Mouse (Mus musculus) C2C12 (cell line): Measurements from ENCODE around the gene 5031439G07Rik. TPM values are rescaled to one million over a fixed set of nuclear protein-coding genes. Genes with fewer than 3 reads are reported as not detected.

Experiments
- H3K27me3 ChIP-seq: one replicate; pipeline ENCODE4 v1.6.1; 2011; ENCODE audit not compliant: control insufficient read depth, insufficient read depth, insufficient read length
- H3K36me3 ChIP-seq: one replicate; pipeline ENCODE4 v1.6.1; 2011; ENCODE audit not compliant: control insufficient read depth, insufficient read depth
- H3K4me3 ChIP-seq: one replicate; pipeline ENCODE4 v1.5.1; 2011; ENCODE audit warnings: mild to moderate bottlenecking, control low read depth; ENCODE audit not compliant: poor library complexity, insufficient read depth, severe bottlenecking
- H3K79me2 ChIP-seq: one replicate; pipeline ENCODE4 v1.6.1; 2011; ENCODE audit not compliant: control insufficient read depth, insufficient read depth
- H3K79me3 ChIP-seq: one replicate; pipeline ENCODE4 v1.6.1; 2011; ENCODE audit warnings: low read depth, control low read depth
- H3ac ChIP-seq: one replicate; pipeline ENCODE3; 2011; ENCODE audit warnings: low read depth; ENCODE audit not compliant: control insufficient read depth, insufficient read length
- CEBPB ChIP-seq: IDR thresholded peaks from one replicate; pipeline ENCODE4 v1.6.1; 2011; ENCODE audit warnings: low read depth, mild to moderate bottlenecking, control low read depth, moderate library complexity
- CTCF ChIP-seq: IDR thresholded peaks from one replicate; pipeline ENCODE4 v1.5.1; 2011; ENCODE audit not compliant: control insufficient read depth, insufficient read depth, insufficient read length
- FOSL1 ChIP-seq: IDR thresholded peaks from one replicate; pipeline ENCODE4 v1.8.0; 2011; ENCODE audit warnings: mild to moderate bottlenecking, low read length; ENCODE audit not compliant: poor library complexity, insufficient read depth, severe bottlenecking
- MAX ChIP-seq: IDR thresholded peaks from one replicate; pipeline ENCODE4 v1.6.1; 2011; ENCODE audit warnings: mild to moderate bottlenecking, control low read depth
- MYOD1 ChIP-seq: IDR thresholded peaks from one replicate; pipeline ENCODE4 v1.6.1; 2011; ENCODE audit warnings: low read depth; ENCODE audit not compliant: control insufficient read depth, insufficient read length
- MYOG ChIP-seq: IDR thresholded peaks from one replicate; pipeline ENCODE4 v1.6.1; 2011; ENCODE audit not compliant: control insufficient read depth, insufficient read length; ENCODE audit errors: extremely low read depth
- USF1 ChIP-seq: IDR thresholded peaks from one replicate; pipeline ENCODE4 v1.6.1; 2011; ENCODE audit warnings: low read depth, mild to moderate bottlenecking, control low read depth, moderate library complexity
- polyA plus RNA-seq: library from polyadenylated mRNA; unstranded; fragments of >200 nt; fragmentation: generic; extraction: Trizol; gene quantifications from one replicate; pipeline ENCODE4 v1.2.1, GENCODE M21; 2012; ENCODE audit warnings: missing spikeins

Gene 5031439G07Rik
- polyA plus RNA-seq, 1 experiment, result 30.4 TPM

- Histone ChIP-seq H3ac (no peak overlapping the region), H3K27me3 (no peaks in the 10 kb centered on the region), H3K4me3 (no peak overlapping the region), H3K79me2 (peaks cover 3% of the 10 kb centered on the region), H3K79me3 (no peaks in the 10 kb centered on the region), H3K36me3 (no peaks in the 10 kb centered on the region)
- TF ChIP-seq FOSL1, result no peak
- TF ChIP-seq MYOG, result no peak
- TF ChIP-seq USF1, result no peak
- no peak for TF ChIP-seq MAX
Measured at GRCm38 (mm10) chr15:84962518-84962917, 25.8 kb downstream of the 5031439G07Rik start.

DNA sequence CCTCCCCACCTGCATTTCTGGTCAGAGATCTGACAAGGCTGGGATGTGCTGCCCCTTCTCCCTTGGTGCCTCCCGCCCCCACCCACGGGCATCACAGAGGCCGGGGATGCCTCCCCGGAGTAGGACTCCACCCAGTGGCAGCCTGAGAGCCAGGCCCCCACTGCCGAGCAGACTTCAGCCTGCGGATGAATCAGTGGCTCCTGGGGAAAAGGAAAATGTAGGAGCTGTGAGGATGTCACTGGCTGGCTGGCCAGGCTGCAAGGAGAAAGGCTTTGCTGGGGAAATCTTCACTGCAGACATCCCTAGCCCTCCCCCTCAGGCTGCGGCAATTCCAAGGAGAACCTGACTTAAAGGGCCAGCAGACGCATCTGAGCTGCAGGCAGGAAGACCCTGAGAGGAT lies 27.7 kb downstream of the 5031439G07Rik start:
- no peak overlapping the region for H3K4me3 ChIP-seq
- H3ac ChIP-seq, result no peak overlapping the region
- H3K79me3 ChIP-seq, result no peaks in the 10 kb centered on the region
- H3K79me2 ChIP-seq, result no peaks in the 10 kb centered on the region
- TF ChIP-seq MYOD1, result no peak
- no peak for TF ChIP-seq USF1
- no peak for TF ChIP-seq MYOG
- no peak for TF ChIP-seq CEBPB
- TF ChIP-seq CTCF, result no peak
- TF ChIP-seq MAX, result no peak
- no peak for TF ChIP-seq FOSL1
- H3K27me3 ChIP-seq, result no peaks in the 10 kb centered on the region
- no peaks in the 10 kb centered on the region for H3K36me3 ChIP-seq

GRCm38 (mm10) chr15:84959891-84960290 lies 28.5 kb downstream of the 5031439G07Rik start:
- Histone ChIP-seq H3K27me3 (no peaks in the 10 kb centered on the region), H3K36me3 (peaks cover 5% of the 10 kb centered on the region)

GRCm38 (mm10) chr15:84958331-84958730 lies 30.0 kb downstream of the 5031439G07Rik start:
- Histone ChIP-seq H3K79me2 (no peaks in the 10 kb centered on the region), H3K27me3 (no peaks in the 10 kb centered on the region)

More at GRCm38 (mm10) chr15:84959891-84960290, 28.5 kb downstream of the 5031439G07Rik start:
- Histone ChIP-seq H3K79me3 (no peaks in the 10 kb centered on the region), H3K79me2 (no peaks in the 10 kb centered on the region), H3K4me3 (no peak overlapping the region), H3ac (no peak overlapping the region)
- TF ChIP-seq USF1 (no peak), MYOG (no peak), MAX (no peak), FOSL1 (no peak), CTCF (no peak), MYOD1 (no peak), CEBPB (no peak)

DNA sequence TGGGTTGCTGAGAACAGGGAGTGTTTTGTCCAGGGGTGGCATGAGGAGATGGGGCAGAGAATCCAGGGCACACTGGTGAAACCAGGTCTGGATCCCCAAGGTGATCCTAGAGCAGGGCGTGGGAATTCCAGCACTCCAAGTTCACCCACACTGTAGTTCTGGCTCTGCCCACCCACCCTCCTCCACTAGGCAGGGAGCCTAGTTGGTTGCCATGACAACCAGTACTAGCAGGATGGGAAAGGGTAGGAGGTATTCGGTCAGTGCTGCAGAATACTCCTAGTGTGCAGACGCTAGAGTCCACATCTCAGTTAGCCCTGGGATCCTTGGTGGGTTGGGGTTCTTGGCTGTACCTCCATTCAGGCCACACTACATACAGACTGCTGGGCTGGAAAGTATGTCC lies 30.5 kb downstream of the 5031439G07Rik start:
- H3ac ChIP-seq, result no peak overlapping the region
- no peaks in the 10 kb centered on the region for H3K79me2 ChIP-seq
- H3K36me3 ChIP-seq, result peaks cover 9% of the 10 kb centered on the region
- H3K4me3 ChIP-seq, result no peak overlapping the region
- no peaks in the 10 kb centered on the region for H3K27me3 ChIP-seq
- no peaks in the 10 kb centered on the region for H3K79me3 ChIP-seq
- TF ChIP-seq FOSL1 (no peak), MAX (no peak), MYOD1 (no peak), CTCF (no peak), USF1 (no peak), CEBPB (no peak), MYOG (no peak)

More at GRCm38 (mm10) chr15:84958331-84958730, 30.0 kb downstream of the 5031439G07Rik start:
- no peak for TF ChIP-seq MAX
- no peak for TF ChIP-seq USF1
- no peak for TF ChIP-seq MYOD1
- no peak for TF ChIP-seq MYOG
- no peak for TF ChIP-seq CTCF
- TF ChIP-seq CEBPB, result no peak
- TF ChIP-seq FOSL1, result no peak
- Histone ChIP-seq H3K4me3 (no peak overlapping the region), H3K36me3 (peaks cover 9% of the 10 kb centered on the region), H3ac (no peak overlapping the region), H3K79me3 (no peaks in the 10 kb centered on the region)

DNA sequence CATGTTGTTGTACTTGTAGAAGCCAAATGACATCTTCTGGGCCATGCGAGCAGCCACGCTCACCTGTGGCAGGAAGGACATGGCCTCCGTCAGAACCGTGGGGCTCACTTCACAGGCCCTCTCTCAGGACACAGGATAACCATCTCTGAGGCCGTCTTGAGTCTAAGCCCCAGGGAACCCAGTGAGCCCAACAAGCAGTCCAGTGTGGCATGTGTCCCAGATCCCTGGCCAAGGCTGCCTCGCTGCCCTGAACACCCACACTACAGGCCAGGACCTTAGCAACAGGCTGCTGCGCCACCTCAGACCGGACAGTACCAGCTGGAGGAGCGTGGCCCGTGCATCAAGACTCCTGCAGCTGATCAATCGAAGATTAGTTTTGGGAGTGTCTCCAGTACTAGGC lies 35.1 kb downstream of the 5031439G07Rik start:
- H3K79me3 ChIP-seq, result no peaks in the 10 kb centered on the region
- H3K79me2 ChIP-seq, result no peaks in the 10 kb centered on the region
- peaks cover 31% of the 10 kb centered on the region for H3K36me3 ChIP-seq
- no peaks in the 10 kb centered on the region for H3K27me3 ChIP-seq
- H3K4me3 ChIP-seq, result no peak overlapping the region
- H3ac ChIP-seq, result no peak overlapping the region
- TF ChIP-seq MYOD1 (no peak), CTCF (no peak), USF1 (no peak), MYOG (no peak), CEBPB (no peak), MAX (no peak), FOSL1 (no peak)
